13 mouse cellular contexts compared by ENCODE assay signal in the genomic region with DNA sequence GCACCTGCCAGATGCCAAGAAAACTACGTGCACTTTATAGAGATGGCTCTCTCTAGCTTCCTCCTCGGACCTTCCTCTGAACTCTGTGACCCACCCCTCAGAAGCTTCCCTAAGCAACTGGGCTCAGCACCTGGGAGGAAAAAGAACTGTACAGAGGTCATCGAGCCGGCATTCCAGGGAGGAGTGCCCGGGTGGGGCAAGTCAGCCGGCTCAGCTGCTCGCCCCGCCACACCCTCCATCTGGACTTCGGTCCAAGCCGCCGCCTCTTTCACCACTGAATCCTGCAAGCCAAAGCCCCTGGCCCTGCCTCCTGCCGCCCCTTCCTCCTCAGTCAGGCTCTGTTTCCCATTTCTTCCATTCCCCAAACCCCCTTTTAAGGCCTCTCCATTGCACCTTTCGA.
DNase-seq lines count a peak whose midpoint lies in the region; ATAC-seq and TF ChIP-seq lines count a peak whose summit lies in the region.
"Had no signal": no experiment of that assay in that cellular context is flagged by ENCODE, and none has a peak within 500 bp of the region (broad histone marks: within the 10 kb centered on the region; RNA-seq: fewer than 3 reads in every experiment).

No protein-coding gene starts in this region.

- H3ac ChIP-seq in myocyte (ENCODE audit: control insufficient read depth, insufficient read length): no peak overlapping the region

- no peak overlapping the region for H3K4me3 ChIP-seq in myocyte
- no peak overlapping the region for H3K4me3 ChIP-seq in hindbrain, embryonic 16.5 days (ENCODE audit: low read length)
- H3K4me3 ChIP-seq: layer of hippocampus, adult 2 months; megakaryocyte, embryonic 14.5 days had no signal

- H3K27me3 ChIP-seq in myocyte (ENCODE audit: control insufficient read depth, insufficient read depth, insufficient read length): no peaks in the 10 kb centered on the region
- H3K27me3 ChIP-seq in hindbrain, embryonic 16.5 days (replicated peaks; ENCODE audit: control insufficient read depth, insufficient read depth, low read length): no peaks in the 10 kb centered on the region
- H3K27me3 ChIP-seq: megakaryocyte, embryonic 14.5 days had no signal

- no peak for ATAC-seq in hindbrain, embryonic 16.5 days
- ATAC-seq in cerebellum, adult (ENCODE audit: insufficient number of reproducible peaks, low FRiP score, low TSS enrichment): no peak

- peak; percentile 16 for DNase-seq in gastrocnemius, adult 18-20 months (ENCODE audit: low spot score)
- DNase-seq in gastrocnemius, postnatal 25 days: no peak
- peak; percentile 96 for DNase-seq in R1 (ENCODE audit: low read depth, low spot score)
- DNase-seq in kidney, adult 9 months: peak; percentile 31
- DNase-seq in adrenal gland, postnatal 36 days: no peak
- DNase-seq: cerebellum, postnatal 25 days; heart, postnatal 36 days; liver had no signal

- H3K4me2 ChIP-seq in myocyte (ENCODE audit: low read depth): peak overlapping the region; percentile 53
- H3K4me2 ChIP-seq in hindbrain, embryonic 16.5 days (ENCODE audit: low read length): no peak overlapping the region

- no peak for TF ChIP-seq POLR2A in myocyte (IDR thresholded peaks at IDR 0.05; ENCODE audit: insufficient read length, low read depth)

- no peak overlapping the region for H3K27ac ChIP-seq in hindbrain, embryonic 16.5 days (ENCODE audit: low read depth, low read length)
- H3K27ac ChIP-seq: layer of hippocampus, adult 2 months had no signal

- no peaks in the 10 kb centered on the region for H3K4me1 ChIP-seq in hindbrain, embryonic 16.5 days (ENCODE audit: control insufficient read depth, insufficient read depth, low read depth, low read length)
- H3K4me1 ChIP-seq: megakaryocyte, embryonic 14.5 days had no signal

- no peaks in the 10 kb centered on the region for H3K9me3 ChIP-seq in hindbrain, embryonic 16.5 days (ENCODE audit: control insufficient read depth, low read length)
- H3K9me3 ChIP-seq: megakaryocyte, embryonic 14.5 days had no signal

- H3K36me3 ChIP-seq in myocyte (ENCODE audit: control insufficient read depth, insufficient read depth): no peaks in the 10 kb centered on the region
- H3K36me3 ChIP-seq in hindbrain, embryonic 16.5 days (ENCODE audit: control insufficient read depth, insufficient read depth, low read length): no peaks in the 10 kb centered on the region

- H3K79me2 ChIP-seq in myocyte (ENCODE audit: control insufficient read depth, insufficient read depth): no peaks in the 10 kb centered on the region

- H3K9ac ChIP-seq in hindbrain, embryonic 16.5 days (ENCODE audit: low read depth, low read length): no peak overlapping the region

- 70% methylated on average over 13 of the region's 13 CpGs for WGBS in hindbrain, embryonic 16.5 days

TF ChIP-seq in myocyte, 11 proteins besides CTCF, POLR2A, EP300 and RAD21:
- TF ChIP-seq MYOD1 (IDR thresholded peaks at IDR 0.05; ENCODE audit: control insufficient read depth in 1 of 3, insufficient read length in 2 of 3, low read depth in 2 of 3) (peak in 2 of 3 experiments; percentile 49 to 86), MYOG (IDR thresholded peaks at IDR 0.05; ENCODE audit: control insufficient read depth in 1 of 3, insufficient read depth in 1 of 3, insufficient read length in 2 of 3, low read depth in 2 of 3) (peak; percentile 78 to 95 (median 84)), REST (IDR thresholded peaks at IDR 0.05; ENCODE audit: insufficient read depth, insufficient read length) (no peak), TCF12 (IDR thresholded peaks at IDR 0.05; ENCODE audit: insufficient read depth, poor library complexity, severe bottlenecking) (peak; percentile 6), POLR2AphosphoS2 (IDR thresholded peaks at IDR 0.05; ENCODE audit: insufficient read length, low read depth) (no peak), E2F4 (IDR thresholded peaks at IDR 0.05; ENCODE audit: insufficient read depth) (no peak), USF1 (IDR thresholded peaks at IDR 0.05; ENCODE audit: low read depth) (no peak), SRF (IDR thresholded peaks at IDR 0.05; ENCODE audit: control insufficient read depth, insufficient read length, low read depth) (no peak), CEBPB (IDR thresholded peaks at IDR 0.05; ENCODE audit: insufficient read depth, poor library complexity, severe bottlenecking) (no peak), MAX (IDR thresholded peaks at IDR 0.05; ENCODE audit: low read depth) (no peak), TCF3 (IDR thresholded peaks at IDR 0.05; ENCODE audit: insufficient read length, low read depth) (peak; percentile 70)

Comparison
In these comparisons a context has a peak if more than half of its experiments do, and no peak if none do; other contexts are left out.
1. DNase-seq: peak in gastrocnemius, adult 18-20 months (single experiment), R1 (single experiment) and kidney, adult 9 months (single experiment); none in gastrocnemius, postnatal 25 days (single experiment) and adrenal gland, postnatal 36 days (0 of 2).